Mouse (Mus musculus): ENCODE data around the gene Atxn1l. TPM values are rescaled to one million over a fixed set of nuclear protein-coding genes. Genes with fewer than 3 reads are reported as not detected.

Atxn1l gene
- polyA plus RNA-seq, 1 experiment, result 14.2 TPM

DNA sequence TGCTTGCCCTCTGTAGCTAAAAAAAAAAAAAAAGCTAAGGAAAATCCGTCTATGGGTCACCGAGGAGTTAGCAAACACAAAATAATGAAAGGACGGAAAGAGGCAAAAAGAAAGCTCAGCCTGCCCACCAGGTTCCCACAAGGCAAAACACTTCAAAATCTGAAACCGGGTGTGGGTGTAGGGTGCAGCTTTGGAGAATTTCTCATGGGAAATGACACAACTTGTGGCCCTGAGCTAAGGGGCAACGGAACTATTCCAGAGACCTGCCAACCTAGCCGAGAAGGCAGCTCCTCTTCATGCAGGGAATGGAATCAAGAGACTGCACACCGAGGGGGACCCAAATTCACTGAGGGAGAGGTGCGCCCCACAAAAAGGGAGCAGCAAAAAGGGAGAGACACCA is 720 bp downstream of the Atxn1l start:
- peak overlapping the region; percentile 83 for H3K4me3 ChIP-seq (ENCODE audit: insufficient read depth, low read length)
- H3K4me1 ChIP-seq (ENCODE audit: control insufficient read depth, insufficient read depth, low read length), result peaks cover 4% of the 10 kb centered on the region
- no peak overlapping the region for H3K27ac ChIP-seq (ENCODE audit: insufficient read depth, low read length)
- TF ChIP-seq CTCF (IDR thresholded peaks at IDR 0.05; ENCODE audit: extremely low read depth, insufficient read depth, low read length) (no peak), POLR2A (IDR thresholded peaks at IDR 0.05; ENCODE audit: extremely low read depth, insufficient read depth, low read length) (no peak)

DNA sequence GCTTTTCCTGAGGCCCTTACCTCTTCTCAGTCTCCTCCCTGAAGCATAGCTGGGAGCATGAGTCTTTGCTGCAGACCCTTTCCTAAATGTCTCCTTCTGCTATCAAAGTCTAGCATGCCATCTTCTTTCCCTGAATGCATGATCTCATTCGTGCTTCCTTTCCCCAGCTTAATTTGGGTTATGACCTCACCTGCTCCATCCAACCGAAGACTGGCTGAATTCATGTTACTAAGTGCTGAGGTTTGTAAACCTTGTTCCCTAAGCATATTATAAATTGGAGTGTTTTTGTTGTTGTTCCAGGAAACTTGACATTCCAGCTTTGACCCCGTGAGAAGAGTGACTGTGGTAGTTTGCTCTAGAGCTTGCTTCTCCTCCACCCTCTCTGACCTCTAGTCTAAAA is 3.5 kb downstream of the Atxn1l start:
- H3K4me1 ChIP-seq (ENCODE audit: control insufficient read depth, insufficient read depth, low read length), result peaks cover 7% of the 10 kb centered on the region
- no peak overlapping the region for H3K27ac ChIP-seq (ENCODE audit: insufficient read depth, low read length)
- TF ChIP-seq CTCF (IDR thresholded peaks at IDR 0.05; ENCODE audit: extremely low read depth, insufficient read depth, low read length), result no peak
- TF ChIP-seq POLR2A (IDR thresholded peaks at IDR 0.05; ENCODE audit: extremely low read depth, insufficient read depth, low read length), result no peak
- no peak overlapping the region for H3K4me3 ChIP-seq (ENCODE audit: insufficient read depth, low read length)

DNA sequence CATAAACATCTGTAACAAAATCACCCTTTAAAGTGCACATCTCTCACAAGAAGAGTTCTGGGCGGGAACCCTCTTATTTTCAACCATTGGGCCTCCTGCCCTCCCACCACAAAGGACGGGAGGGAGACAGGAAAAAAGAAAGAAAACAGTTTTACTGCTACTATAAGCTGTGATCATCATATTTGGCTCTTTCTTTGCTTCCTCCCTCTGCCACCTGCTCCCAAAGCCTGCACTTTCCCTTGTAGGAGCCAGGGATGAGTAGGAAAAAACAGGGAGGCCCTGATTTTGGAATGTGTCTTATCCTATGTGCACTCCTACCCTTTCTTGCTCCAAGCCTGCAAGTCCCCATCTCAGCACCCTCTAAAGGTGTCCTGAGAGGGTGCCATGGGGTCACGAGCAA is 6.5 kb downstream of the Atxn1l start:
- H3K27ac ChIP-seq (ENCODE audit: insufficient read depth, low read length), result no peak overlapping the region

DNA sequence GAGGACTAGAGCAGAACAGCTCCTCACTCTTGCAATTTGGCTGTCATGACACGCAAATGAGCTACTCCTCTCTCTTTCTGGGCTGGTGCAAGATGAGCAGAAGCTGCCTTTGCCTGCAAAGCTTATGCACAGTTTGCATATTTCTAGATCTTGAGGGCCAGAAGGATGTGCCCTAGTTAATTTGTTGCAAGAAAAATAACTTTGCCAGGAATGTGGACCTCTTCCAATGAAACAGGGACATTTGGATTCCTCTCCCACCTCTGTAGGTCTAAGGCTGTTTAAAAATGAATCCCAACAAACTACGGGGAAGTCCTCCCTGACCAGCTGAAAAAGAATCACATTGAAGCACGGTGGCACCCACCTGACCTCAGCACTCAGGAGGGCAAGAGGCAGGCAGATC is 12.4 kb downstream of the Atxn1l start:
- Histone ChIP-seq H3K4me3 (ENCODE audit: insufficient read depth, low read length) (no peak overlapping the region), H3K27ac (ENCODE audit: insufficient read depth, low read length) (no peak overlapping the region), H3K4me1 (ENCODE audit: control insufficient read depth, insufficient read depth, low read length) (no peaks in the 10 kb centered on the region)
- TF ChIP-seq CTCF (IDR thresholded peaks at IDR 0.05; ENCODE audit: extremely low read depth, insufficient read depth, low read length), result no peak
- no peak for TF ChIP-seq POLR2A (IDR thresholded peaks at IDR 0.05; ENCODE audit: extremely low read depth, insufficient read depth, low read length)

More for the DNA sequence above, 6.5 kb downstream of the Atxn1l start:
- Histone ChIP-seq H3K4me1 (ENCODE audit: control insufficient read depth, insufficient read depth, low read length) (peaks cover 3% of the 10 kb centered on the region), H3K4me3 (ENCODE audit: insufficient read depth, low read length) (no peak overlapping the region)
- TF ChIP-seq CTCF (IDR thresholded peaks at IDR 0.05; ENCODE audit: extremely low read depth, insufficient read depth, low read length), result no peak
- TF ChIP-seq POLR2A (IDR thresholded peaks at IDR 0.05; ENCODE audit: extremely low read depth, insufficient read depth, low read length), result no peak

DNA sequence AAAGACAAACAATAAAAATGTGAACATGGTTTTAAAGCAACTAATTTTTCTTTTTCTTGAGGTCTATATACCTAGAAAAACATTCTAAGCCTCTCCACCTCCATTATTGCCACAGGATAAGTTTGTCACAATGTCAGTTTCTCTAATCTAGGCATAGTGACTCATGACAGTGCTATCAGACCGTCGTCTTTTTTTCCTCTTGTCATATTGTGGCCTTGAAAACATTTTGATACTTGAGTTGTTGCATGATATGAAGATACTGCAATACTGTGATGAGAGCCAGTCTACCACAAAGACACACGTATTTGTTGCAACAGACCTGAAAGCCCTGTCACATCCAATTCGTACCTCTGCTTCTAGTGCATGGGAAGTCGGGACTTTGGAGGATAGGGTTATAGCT is 22.6 kb downstream of the Atxn1l start:
- no peak overlapping the region for H3K27ac ChIP-seq (ENCODE audit: insufficient read depth, low read length)
- TF ChIP-seq CTCF (IDR thresholded peaks at IDR 0.05; ENCODE audit: extremely low read depth, insufficient read depth, low read length), result no peak
- TF ChIP-seq POLR2A (IDR thresholded peaks at IDR 0.05; ENCODE audit: extremely low read depth, insufficient read depth, low read length), result no peak
- H3K4me1 ChIP-seq (ENCODE audit: control insufficient read depth, insufficient read depth, low read length), result peaks cover 2% of the 10 kb centered on the region
- H3K4me3 ChIP-seq (ENCODE audit: insufficient read depth, low read length), result no peak overlapping the region

GRCm38 (mm10) chr8:109712521-109712920 is 25.0 kb downstream of the Atxn1l start:
- Histone ChIP-seq H3K4me3 (ENCODE audit: insufficient read depth, low read length) (no peak overlapping the region), H3K27ac (ENCODE audit: insufficient read depth, low read length) (no peak overlapping the region), H3K4me1 (ENCODE audit: control insufficient read depth, insufficient read depth, low read length) (peaks cover 2% of the 10 kb centered on the region)
- TF ChIP-seq CTCF (IDR thresholded peaks at IDR 0.05; ENCODE audit: extremely low read depth, insufficient read depth, low read length), result no peak
- no peak for TF ChIP-seq POLR2A (IDR thresholded peaks at IDR 0.05; ENCODE audit: extremely low read depth, insufficient read depth, low read length)

DNA sequence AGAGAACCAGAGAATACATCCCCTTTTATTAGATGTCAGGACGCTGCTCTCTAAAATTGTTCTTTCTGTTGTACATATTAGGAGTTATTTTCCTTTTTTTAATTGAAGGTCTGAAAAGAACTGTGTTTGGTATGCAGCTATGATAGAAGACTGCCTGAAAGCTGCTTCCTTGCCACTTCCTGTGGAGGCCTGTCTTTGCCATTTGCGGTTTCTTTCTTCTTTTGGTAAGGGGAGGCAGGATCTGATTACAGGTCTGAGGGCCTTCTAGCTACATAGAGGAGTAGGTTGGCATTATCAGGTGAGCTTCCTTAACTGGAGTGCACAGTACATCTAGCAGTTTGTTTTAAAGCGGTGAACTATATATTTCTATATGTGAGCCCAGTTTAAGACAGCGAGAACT is 29.6 kb downstream of the Atxn1l start:
- peaks cover 3% of the 10 kb centered on the region for H3K4me1 ChIP-seq (ENCODE audit: control insufficient read depth, insufficient read depth, low read length)
- no peak overlapping the region for H3K27ac ChIP-seq (ENCODE audit: insufficient read depth, low read length)
- no peak overlapping the region for H3K4me3 ChIP-seq (ENCODE audit: insufficient read depth, low read length)
- TF ChIP-seq CTCF (IDR thresholded peaks at IDR 0.05; ENCODE audit: extremely low read depth, insufficient read depth, low read length) (no peak), POLR2A (IDR thresholded peaks at IDR 0.05; ENCODE audit: extremely low read depth, insufficient read depth, low read length) (no peak)

DNA sequence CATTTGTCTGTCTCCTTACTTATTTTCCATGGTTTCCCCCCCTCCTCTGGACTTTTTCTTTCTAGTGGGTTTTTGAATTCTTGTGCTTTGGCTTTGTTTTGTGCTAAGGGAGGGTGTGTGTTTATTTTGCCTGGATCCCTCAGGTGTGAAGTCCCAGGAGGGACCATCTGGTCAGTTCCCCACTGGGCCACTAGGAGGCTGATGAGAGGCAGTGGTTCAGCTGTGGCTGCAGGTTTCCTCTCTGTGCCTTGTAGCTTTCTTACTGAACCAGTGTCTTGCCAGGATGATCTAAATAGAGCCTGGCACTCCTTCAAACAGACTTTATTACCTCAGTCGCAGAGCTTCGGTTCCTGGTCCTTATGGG is 30.7 kb downstream of the Atxn1l start:
- 0 out of 2 replicates have a peak, but pooled peaks cover 1% of the 10 kb centered on the region for H3K4me1 ChIP-seq (ENCODE audit: control insufficient read depth, insufficient read depth, low read length)
- TF ChIP-seq POLR2A (IDR thresholded peaks at IDR 0.05; ENCODE audit: extremely low read depth, insufficient read depth, low read length) (no peak), CTCF (IDR thresholded peaks at IDR 0.05; ENCODE audit: extremely low read depth, insufficient read depth, low read length) (peak; percentile 78)
- H3K4me3 ChIP-seq (ENCODE audit: insufficient read depth, low read length), result peak overlapping the region; percentile 51
- H3K27ac ChIP-seq (ENCODE audit: insufficient read depth, low read length), result no peak overlapping the region

DNA sequence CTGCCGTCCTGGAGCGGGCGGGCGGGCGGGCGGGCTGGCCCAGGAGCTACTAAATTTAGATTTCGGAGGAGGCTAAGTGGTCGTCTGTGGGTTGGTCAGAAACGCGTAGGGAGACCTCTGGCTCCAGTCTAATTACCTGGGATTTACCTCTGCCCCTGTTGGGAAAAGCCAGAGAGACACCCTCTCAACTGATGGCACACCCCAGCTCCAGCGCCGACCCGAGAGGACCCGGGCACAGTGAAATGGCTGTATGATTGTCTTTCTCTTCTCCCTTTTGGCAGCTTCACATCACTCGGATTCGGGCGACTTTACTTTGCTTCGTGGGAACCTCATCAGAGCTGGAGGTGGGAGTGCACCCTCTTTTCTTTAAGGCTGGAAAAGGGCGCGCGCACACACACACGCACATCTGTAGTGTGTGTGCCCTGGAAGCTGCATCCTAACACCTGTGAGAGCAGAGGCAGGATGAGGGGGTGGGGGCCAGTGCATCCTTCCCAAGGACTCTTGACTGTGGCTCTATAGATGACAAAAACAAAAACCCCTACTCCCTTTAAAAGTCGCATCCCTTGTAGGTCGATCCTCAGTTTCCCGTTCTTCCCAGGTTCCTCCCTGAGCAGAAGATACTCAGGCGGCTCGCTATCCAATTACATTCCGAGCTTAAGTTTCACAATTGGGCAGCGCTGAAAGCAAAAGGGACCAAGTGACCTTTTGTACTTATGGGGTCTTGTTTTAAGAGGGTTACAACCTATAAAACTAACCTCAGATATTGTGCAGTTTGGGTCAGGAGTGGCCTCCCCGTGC is 31.3 kb downstream of the Atxn1l start:
- no peak for TF ChIP-seq POLR2A (IDR thresholded peaks at IDR 0.05; ENCODE audit: extremely low read depth, insufficient read depth, low read length)
- no peak for TF ChIP-seq CTCF (IDR thresholded peaks at IDR 0.05; ENCODE audit: extremely low read depth, insufficient read depth, low read length)
- peak overlapping the region; percentile 51 for H3K4me3 ChIP-seq (ENCODE audit: insufficient read depth, low read length)
- 0 out of 2 replicates have a peak, but pooled peaks cover 1% of the 10 kb centered on the region for H3K4me1 ChIP-seq (ENCODE audit: control insufficient read depth, insufficient read depth, low read length)
- H3K27ac ChIP-seq (ENCODE audit: insufficient read depth, low read length), result no peak overlapping the region

Data from cortical plate, adult 2 months (tissue).